Mouse (Mus musculus) T-helper 17 cell (primary cell): ENCODE results near the gene Psd4.

Source experiments
- in situ Hi-C, 2 experiments: fragments of 300-600 bp; cut with MboI, MseI; formaldehyde crosslinking; loops; 1 replicate in 1 of 2; 2 replicates in 1 of 2; pipeline ENCODE4 v1.15.1; 2025; ENCODE audit warnings: high pct_unique_total_duplicates in 2 of 2

The Psd4 gene

GRCm38 (mm10) chr2:24427866-24428675 is 60.7 kb downstream of the Psd4 start:
- in situ Hi-C loops = no loop called here

GRCm38 (mm10) chr2:24429806-24430205 is 62.4 kb downstream of the Psd4 start:
- in situ Hi-C loops = no loop called here

- in situ Hi-C loops = no loop called here
These were observed 67.3 kb downstream of the Psd4 start for GRCm38 (mm10) chr2:24434670-24435069.

GRCm38 (mm10) chr2:24435699-24436098 is 68.3 kb downstream of the Psd4 start:
- in situ Hi-C loops = no loop called here

- in situ Hi-C loops = loop anchor here in 1 of 2 experiments (10.0 kb wide), 1 partner anchor 1075 kb away; no protein-coding TSS in a partner anchor
These were observed 72.7 kb downstream of the Psd4 start for GRCm38 (mm10) chr2:24440056-24440455.

GRCm38 (mm10) chr2:24441899-24442298 is 74.5 kb downstream of the Psd4 start:
- in situ Hi-C loops = loop anchor here in 1 of 2 experiments (10.0 kb wide), 1 partner anchor 1077 kb away; no protein-coding TSS in a partner anchor

GRCm38 (mm10) chr2:24442303-24442925 is 75.0 kb downstream of the Psd4 start:
- in situ Hi-C loops = loop anchor here in 1 of 2 experiments (10.0 kb wide), 1 partner anchor 1078 kb away; no protein-coding TSS in a partner anchor

GRCm38 (mm10) chr2:24443256-24443790 is 75.9 kb downstream of the Psd4 start:
- in situ Hi-C loops = loop anchor here in 1 of 2 experiments (10.0 kb wide), 1 partner anchor 1079 kb away; no protein-coding TSS in a partner anchor

GRCm38 (mm10) chr2:24449111-24449510 is 81.7 kb downstream of the Psd4 start:
- in situ Hi-C loops = loop anchor here in 1 of 2 experiments (10.0 kb wide), 1 partner anchor 1084 kb away; no protein-coding TSS in a partner anchor

GRCm38 (mm10) chr2:24453206-24453605 is 85.8 kb downstream of the Psd4 start:
- in situ Hi-C loops = no loop called here

- in situ Hi-C loops = no loop called here
These were observed 87.1 kb downstream of the Psd4 start for GRCm38 (mm10) chr2:24454429-24455011.

GRCm38 (mm10) chr2:24455057-24455855 is 87.9 kb downstream of the Psd4 start:
- in situ Hi-C loops = no loop called here

GRCm38 (mm10) chr2:24456841-24457240 is 89.5 kb downstream of the Psd4 start:
- in situ Hi-C loops = no loop called here

- in situ Hi-C loops = no loop called here
These were observed 92.9 kb downstream of the Psd4 start for GRCm38 (mm10) chr2:24460112-24460807.

- in situ Hi-C loops = no loop called here
These were observed 93.4 kb downstream of the Psd4 start for GRCm38 (mm10) chr2:24460808-24461127.
